Mouse (Mus musculus) hindbrain, embryonic 14.5 days (tissue): Measurements from ENCODE around the gene Pex7. TPM values are rescaled to one million over a fixed set of nuclear protein-coding genes. Genes with fewer than 3 reads are reported as not detected.

ENCODE experiments used
- ATAC-seq: fragments of 200-750 bp; cut with Nextera tagmentation; 2 replicates; pipeline ENCODE4 v1.8.0; 2017; ENCODE audit warnings: moderate number of reproducible peaks, mild to moderate bottlenecking, moderate TSS enrichment, moderate library complexity; ENCODE audit not compliant: low FRiP score
- DNase-seq: peaks from one replicate; pipeline ENCODE4 v3.0.0-alpha.2; 2015; ENCODE audit warnings: low spot score
- H3K27ac ChIP-seq: fragments of 300-500 bp; sonication (generic); 2 replicates; pipeline ENCODE4 v1.5.1; 2014; ENCODE audit warnings: mild to moderate bottlenecking, moderate library complexity
- H3K27me3 ChIP-seq: fragments of 300-500 bp; sonication (generic); 2 replicates; pipeline ENCODE4 v1.6.1; 2014; ENCODE audit warnings: mild to moderate bottlenecking, low read length, mixed read lengths; ENCODE audit not compliant: control insufficient read depth, insufficient read depth
- H3K36me3 ChIP-seq: fragments of 300-500 bp; sonication (generic); replicated peaks from 2 replicates; pipeline ENCODE4 v1.6.1; 2014; ENCODE audit not compliant: control insufficient read depth, insufficient read depth
- H3K4me1 ChIP-seq: fragments of 300-500 bp; sonication (generic); replicated peaks from 2 replicates; pipeline ENCODE4 v1.6.1; 2014; ENCODE audit warnings: antibody characterized with exemption, low read length, mixed read lengths; ENCODE audit not compliant: control insufficient read depth, insufficient read depth
- H3K4me2 ChIP-seq: fragments of 300-500 bp; sonication (generic); replicated peaks from 2 replicates; pipeline ENCODE4 v1.6.1; 2014; ENCODE audit warnings: mild to moderate bottlenecking, moderate library complexity
- H3K4me3 ChIP-seq: fragments of 300-500 bp; sonication (generic); replicated peaks from 2 replicates; pipeline ENCODE4 v1.5.1; 2014; ENCODE audit warnings: mild to moderate bottlenecking, low read length
- H3K9ac ChIP-seq: fragments of 300-500 bp; sonication (generic); 2 replicates; pipeline ENCODE4 v1.6.1; 2014
- H3K9me3 ChIP-seq: fragments of 300-500 bp; sonication (generic); 2 replicates; pipeline ENCODE4 v1.6.1; 2016; ENCODE audit warnings: low read length; ENCODE audit not compliant: control insufficient read depth
- WGBS: fragments of 180-500 bp; shearing (Covaris S2); extraction: QIAGEN DNeasy Blood & Tissue Kit; methylation state at CpG from one replicate; pipeline ENCODE4 v1.1.7; 2014; 5-methylcytosine and 5-hydroxymethylcytosine counted together
- polyA plus RNA-seq: library from polyadenylated mRNA; unstranded; fragments of >200 nt; fragmentation: Nextera tagmentation; extraction: Ambion mirVana; gene quantifications from 2 replicates; pipeline ENCODE4 v1.2.1, GENCODE M21; 2014

Pex7 gene
- polyA plus RNA-seq, 1 experiment from 2014 or later: 32.2 TPM

DNA sequence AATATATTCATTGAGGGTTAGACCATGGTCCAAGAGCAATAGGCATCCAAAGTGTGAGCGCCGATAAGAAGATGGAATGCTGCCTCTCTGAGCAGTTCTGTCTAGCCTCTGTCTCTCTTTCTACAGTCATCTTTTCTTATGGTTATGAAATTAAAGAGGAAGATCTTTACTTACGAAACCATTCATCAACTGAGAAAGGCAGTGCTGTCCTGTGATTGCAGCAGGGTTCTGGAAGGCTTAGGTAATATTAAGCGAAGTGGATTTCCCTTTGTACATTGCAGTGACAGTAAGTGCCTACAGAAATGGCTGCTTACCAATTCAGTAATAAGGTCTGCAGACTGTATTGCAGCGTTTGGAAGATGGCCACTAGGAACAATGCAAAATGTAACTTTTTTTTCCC, 67.7 kb downstream of the Pex7 start:
- WGBS: 92% methylated on average over 5 of the region's 5 CpGs
- ATAC-seq: no peak

DNA sequence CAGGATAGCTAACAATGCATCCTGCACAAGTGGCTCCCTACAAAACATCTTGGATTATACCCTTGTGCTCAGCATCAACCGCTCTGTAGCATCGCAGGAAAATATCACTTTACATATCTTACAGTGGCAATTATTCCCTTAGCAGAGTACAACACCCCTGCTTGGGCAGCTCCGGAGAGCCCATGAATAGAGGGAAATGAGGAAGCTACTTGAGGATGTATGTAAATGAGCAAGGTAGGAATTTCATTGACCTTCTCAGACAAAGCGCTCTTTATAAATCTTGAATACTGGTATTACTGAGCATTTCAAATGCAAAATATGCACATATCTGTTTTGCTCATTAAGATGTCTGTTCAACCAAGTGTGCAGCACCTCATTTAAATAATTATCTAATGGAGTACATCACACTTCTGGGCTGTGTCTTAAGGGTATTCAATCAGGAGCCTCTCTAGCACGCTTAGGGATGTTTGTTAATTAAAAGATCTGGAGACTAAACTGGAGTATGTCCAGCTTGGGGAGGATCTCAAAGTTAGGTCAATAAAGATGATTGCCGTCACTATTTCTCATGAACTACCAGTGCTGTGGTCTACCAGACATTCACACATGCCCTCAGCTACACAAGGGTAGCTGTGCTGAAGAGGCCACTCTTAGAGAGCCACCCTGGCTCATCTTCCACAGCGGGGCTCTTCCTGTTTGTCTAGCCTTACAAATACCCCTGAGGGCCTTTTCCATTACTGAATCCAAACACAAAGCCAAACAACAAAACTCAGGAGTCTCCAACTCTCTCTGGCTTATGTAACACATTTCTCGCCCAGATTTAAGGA, 71.4 kb downstream of the Pex7 start:
- H3K9ac ChIP-seq: no peak overlapping the region
- ATAC-seq (peak; percentile 70; the same call in 1 of the 2 replicates), DNase-seq (no peak)
- 58% methylated on average over 8 of the region's 8 CpGs for WGBS
- H3K27me3 ChIP-seq: no peaks in the 10 kb centered on the region
- no peak overlapping the region for H3K4me2 ChIP-seq
- no peaks in the 10 kb centered on the region for H3K36me3 ChIP-seq
- no peak overlapping the region for H3K27ac ChIP-seq
- H3K4me1 ChIP-seq: 0 out of 2 replicates have a peak, but pooled peaks cover 3% of the 10 kb centered on the region
- no peak overlapping the region for H3K4me3 ChIP-seq
- no peaks in the 10 kb centered on the region for H3K9me3 ChIP-seq

More for the DNA sequence above, 67.7 kb downstream of the Pex7 start:
- Histone ChIP-seq H3K9ac (no peak overlapping the region), H3K27ac (no peak overlapping the region), H3K27me3 (0 out of 2 replicates have a peak, but pooled peaks cover 1% of the 10 kb centered on the region), H3K36me3 (no peaks in the 10 kb centered on the region), H3K4me1 (0 out of 2 replicates have a peak, but pooled peaks cover 3% of the 10 kb centered on the region), H3K4me2 (no peak overlapping the region), H3K9me3 (no peaks in the 10 kb centered on the region), H3K4me3 (no peak overlapping the region)
- DNase-seq: no peak

DNA sequence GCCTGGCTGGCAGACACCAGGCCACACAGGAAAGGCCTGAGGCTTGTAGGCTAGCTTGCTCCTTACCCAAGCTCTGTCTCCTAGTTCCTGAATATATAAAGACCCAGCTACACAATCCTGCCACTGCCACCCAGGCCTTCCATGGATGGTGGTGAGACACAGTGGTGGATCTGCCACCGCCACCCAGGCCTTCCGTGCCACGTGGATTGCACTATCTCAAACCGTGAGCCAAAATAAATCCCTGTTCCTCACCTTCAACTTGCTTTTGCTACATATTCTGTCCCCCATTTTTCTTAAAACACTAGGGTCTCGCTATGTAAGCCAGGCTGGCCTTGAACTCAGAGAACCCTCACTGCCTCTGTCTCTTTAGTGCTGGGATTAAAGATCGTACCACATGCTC, 73.3 kb downstream of the Pex7 start:
- Histone ChIP-seq H3K27me3 (no peaks in the 10 kb centered on the region), H3K9ac (no peak overlapping the region), H3K4me1 (0 out of 2 replicates have a peak, but pooled peaks cover 3% of the 10 kb centered on the region), H3K36me3 (no peaks in the 10 kb centered on the region), H3K9me3 (no peaks in the 10 kb centered on the region), H3K4me3 (no peak overlapping the region), H3K27ac (no peak overlapping the region), H3K4me2 (no peak overlapping the region)
- no peak for DNase-seq
- 94% methylated on average over 6 of the region's 6 CpGs for WGBS
- no peak for ATAC-seq

DNA sequence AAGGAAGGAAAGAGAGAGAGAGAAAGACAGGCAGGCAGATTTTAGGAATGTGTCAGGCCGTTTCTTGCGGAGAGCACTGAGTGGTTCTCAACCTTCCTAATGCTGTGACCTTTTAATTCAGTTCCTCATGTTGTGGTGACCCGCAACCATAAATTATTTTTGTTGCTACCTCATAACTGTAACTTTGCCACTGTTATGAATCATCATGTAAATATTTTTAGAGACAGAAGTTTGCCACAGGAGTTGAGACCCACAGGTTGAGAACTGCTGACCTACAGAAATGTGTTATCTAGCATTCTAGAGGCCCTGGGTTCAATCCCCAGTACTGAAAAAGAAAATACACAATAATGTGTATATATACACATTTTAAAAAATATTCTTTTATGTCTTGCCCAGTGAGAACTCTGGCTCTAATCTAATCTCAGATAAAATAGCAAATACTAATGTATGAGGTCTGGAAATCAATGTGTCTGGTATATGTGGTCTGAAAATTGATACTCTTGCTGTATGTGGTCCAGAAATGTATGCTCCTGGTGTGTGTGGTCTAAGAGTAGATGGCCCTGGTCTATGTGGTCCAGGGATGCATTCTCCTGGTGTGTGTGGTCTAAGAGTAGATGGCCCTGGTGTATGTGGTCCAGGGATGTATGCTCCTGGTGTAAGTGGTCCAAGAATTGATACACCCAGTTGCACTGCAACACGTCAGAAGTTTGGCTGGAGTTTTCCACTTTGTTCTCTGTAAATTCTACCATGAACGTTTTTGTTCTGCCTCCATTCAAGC, 76.2 kb downstream of the Pex7 start:
- H3K27ac ChIP-seq: no peak overlapping the region
- H3K27me3 ChIP-seq: no peaks in the 10 kb centered on the region
- H3K4me1 ChIP-seq: 0 out of 2 replicates have a peak, but pooled peaks cover 3% of the 10 kb centered on the region
- WGBS: 94% methylated on average over 5 of the region's 5 CpGs
- H3K9ac ChIP-seq: no peak overlapping the region
- DNase-seq (no peak), ATAC-seq (no peak)
- H3K36me3 ChIP-seq: no peaks in the 10 kb centered on the region
- H3K9me3 ChIP-seq: no peaks in the 10 kb centered on the region
- no peak overlapping the region for H3K4me3 ChIP-seq
- H3K4me2 ChIP-seq: no peak overlapping the region

DNA sequence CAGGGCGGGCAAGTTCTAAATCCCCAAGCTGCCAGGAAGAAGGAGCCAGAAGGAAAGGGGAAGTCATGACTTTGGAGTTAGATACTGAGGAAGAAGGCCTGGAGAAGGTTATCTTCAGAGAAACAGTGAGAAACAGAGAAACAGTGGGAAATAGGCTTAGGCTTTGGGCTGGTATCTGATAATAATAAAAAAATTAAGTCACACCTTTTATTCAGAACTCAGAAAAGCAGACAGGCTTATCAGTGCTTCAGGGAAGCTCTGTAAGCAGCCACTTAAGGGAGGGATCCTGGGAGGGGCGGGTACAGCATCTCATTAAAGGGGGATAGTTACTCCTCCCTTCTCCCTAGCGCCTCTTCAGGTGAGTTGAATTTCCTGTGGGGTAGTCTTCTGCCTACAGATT, 86.5 kb downstream of the Pex7 start:
- 79% methylated on average over 3 of the region's 3 CpGs for WGBS

DNA sequence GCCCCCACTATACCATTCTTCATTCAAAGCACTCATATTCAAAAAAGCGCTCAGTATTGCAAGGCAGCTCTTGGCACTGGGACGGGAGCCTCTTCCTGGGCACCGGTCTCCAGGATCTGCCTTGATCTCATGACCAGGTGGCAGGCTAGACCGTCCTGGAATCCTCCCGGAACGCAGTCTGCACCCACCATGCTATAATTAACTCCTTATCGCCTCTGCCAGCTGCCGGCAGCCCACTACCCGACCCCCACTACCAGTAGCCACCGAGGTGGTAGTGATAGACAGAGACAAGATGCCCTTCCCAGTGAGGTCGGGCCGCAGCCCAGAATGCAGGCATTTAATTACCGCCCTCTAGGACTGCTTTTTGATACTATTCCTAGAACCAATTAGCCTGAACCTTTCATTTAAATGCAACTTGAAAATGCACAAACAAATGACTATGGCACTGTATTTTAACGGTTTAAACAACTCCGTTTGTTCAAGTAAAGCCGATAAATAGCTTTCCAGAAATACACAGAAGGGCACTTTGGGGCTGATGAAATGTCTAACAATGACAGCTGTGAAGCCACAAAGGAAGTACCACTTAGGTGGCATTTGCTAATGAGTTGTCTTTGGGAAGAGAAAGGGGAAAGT, 88.7 kb downstream of the Pex7 start:
- Histone ChIP-seq H3K9ac (no peak overlapping the region), H3K9me3 (no peaks in the 10 kb centered on the region), H3K27ac (no peak overlapping the region), H3K4me2 (no peak overlapping the region), H3K4me1 (no peaks in the 10 kb centered on the region), H3K27me3 (no peaks in the 10 kb centered on the region), H3K4me3 (no peak overlapping the region), H3K36me3 (no peaks in the 10 kb centered on the region)
- WGBS: 58% methylated on average over 16 of the region's 16 CpGs
- ATAC-seq (no peak), DNase-seq (no peak)

More for the DNA sequence above, 86.5 kb downstream of the Pex7 start:
- no peaks in the 10 kb centered on the region for H3K4me1 ChIP-seq
- H3K27ac ChIP-seq: no peak overlapping the region
- no peak overlapping the region for H3K4me2 ChIP-seq
- no peaks in the 10 kb centered on the region for H3K27me3 ChIP-seq
- no peak overlapping the region for H3K9ac ChIP-seq
- H3K9me3 ChIP-seq: no peaks in the 10 kb centered on the region
- no peak for ATAC-seq
- no peak for DNase-seq
- H3K36me3 ChIP-seq: no peaks in the 10 kb centered on the region
- H3K4me3 ChIP-seq: no peak overlapping the region

DNA sequence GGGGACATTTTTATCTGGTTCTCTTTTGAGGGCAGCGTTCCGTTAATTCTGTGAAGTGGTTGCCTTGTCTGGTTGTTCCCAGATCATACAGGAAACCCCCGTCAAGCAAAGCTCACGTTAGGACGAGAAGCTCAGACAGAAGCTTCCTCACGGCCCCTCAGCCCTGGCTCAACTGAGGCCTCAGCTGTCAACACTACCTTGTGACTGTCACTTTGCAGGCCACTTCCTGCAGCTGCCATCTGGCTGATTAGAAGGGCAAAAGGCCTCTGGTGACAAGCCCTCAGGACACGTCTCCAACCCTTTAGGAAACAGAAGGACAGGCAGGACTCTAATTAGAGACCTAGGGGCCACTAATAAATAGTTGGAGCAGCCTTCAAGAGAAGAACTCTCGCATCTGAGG, 92.1 kb downstream of the Pex7 start:
- Histone ChIP-seq H3K27ac (no peak overlapping the region), H3K9ac (no peak overlapping the region), H3K36me3 (no peaks in the 10 kb centered on the region), H3K4me2 (no peak overlapping the region), H3K4me3 (no peak overlapping the region), H3K9me3 (no peaks in the 10 kb centered on the region), H3K27me3 (no peaks in the 10 kb centered on the region), H3K4me1 (no peaks in the 10 kb centered on the region)
- 32% methylated on average over 8 of the region's 8 CpGs for WGBS
- ATAC-seq (no peak), DNase-seq (no peak)

DNA sequence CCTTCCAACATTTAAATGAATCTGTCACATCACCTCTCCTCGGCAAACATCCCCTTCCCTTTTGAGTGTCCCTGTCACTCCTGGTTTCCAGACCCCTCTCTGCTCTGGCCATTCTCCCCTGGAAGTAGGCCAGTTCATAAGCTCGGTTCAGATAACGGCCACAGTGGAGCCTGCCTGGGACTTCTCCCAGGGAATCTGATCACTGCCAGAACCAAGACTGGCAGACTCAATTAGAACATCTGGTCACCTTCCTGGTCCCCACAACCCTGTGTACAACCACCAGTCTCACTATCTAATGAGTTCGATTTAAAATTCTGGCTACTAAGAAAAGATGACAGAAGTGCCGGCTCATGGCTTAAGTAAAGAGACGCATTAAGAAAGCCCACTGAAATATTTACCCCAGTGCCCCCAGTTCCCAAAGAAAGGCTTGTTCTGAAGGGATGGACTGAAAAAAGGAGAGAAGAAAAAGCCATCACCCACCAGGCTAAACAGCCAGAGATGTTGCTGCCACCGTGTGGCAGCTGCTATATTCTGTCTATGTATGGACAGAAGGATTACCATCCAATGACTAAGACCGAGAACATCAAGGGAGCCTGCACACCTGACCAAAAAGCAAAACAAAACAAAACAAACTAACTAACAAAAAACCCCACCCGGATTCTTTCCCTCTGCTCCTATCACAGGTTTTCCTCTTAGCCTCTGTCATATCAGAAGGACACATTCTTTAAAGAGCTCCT, 95.9 kb downstream of the Pex7 start:
- Histone ChIP-seq H3K36me3 (no peaks in the 10 kb centered on the region), H3K27me3 (no peaks in the 10 kb centered on the region), H3K4me2 (no peak overlapping the region), H3K27ac (no peak overlapping the region), H3K4me1 (no peaks in the 10 kb centered on the region), H3K9me3 (no peaks in the 10 kb centered on the region), H3K4me3 (no peak overlapping the region), H3K9ac (no peak overlapping the region)
- DNase-seq (peak; percentile 36), ATAC-seq (0 out of 2 replicates have a peak, but pooled peaks have one; percentile 38)
- 66% methylated on average over 9 of the region's 9 CpGs for WGBS
